Mouse (Mus musculus) CH12.LX (cell line): Measurements from ENCODE around the gene Srsf2. TPM values are rescaled to one million over a fixed set of nuclear protein-coding genes. Genes with fewer than 3 reads are reported as not detected.

ENCODE experiments used
- DNase-seq: peaks from one replicate; pipeline ENCODE4 v3.0.0-alpha.2; 2013; ENCODE audit errors: extremely low read depth
- H3K27ac ChIP-seq: 2 replicates; pipeline ENCODE4 v1.5.1; 2012; ENCODE audit warnings: low read depth, mild to moderate bottlenecking, control low read depth, moderate library complexity; ENCODE audit not compliant: insufficient read depth
- H3K27me3 ChIP-seq: replicated peaks from 2 replicates; pipeline ENCODE3; 2012; ENCODE audit warnings: inconsistent platforms
- H3K36me3 ChIP-seq, 2 experiments: replicated peaks in 1 of 2; 2 replicates each; pipeline versions ENCODE3 to v1.6.1; 2012; ENCODE audit warnings: inconsistent platforms in 1 of 2, low read length in 1 of 2, mild to moderate bottlenecking in 1 of 2, mixed read lengths in 1 of 2, moderate library complexity in 1 of 2; ENCODE audit not compliant: control insufficient read depth in 1 of 2, insufficient read depth in 1 of 2
- H3K4me1 ChIP-seq, 2 experiments: 2 replicates each; pipeline ENCODE4 v1.6.1; 2012; ENCODE audit warnings: inconsistent platforms in 1 of 2, moderate library complexity in 1 of 2; ENCODE audit not compliant: insufficient read depth in 2 of 2, control insufficient read depth in 1 of 2
- H3K4me2 ChIP-seq: 2 replicates; pipeline ENCODE4 v1.6.1; 2012; ENCODE audit warnings: low read depth, mild to moderate bottlenecking, control low read depth; ENCODE audit not compliant: poor library complexity, insufficient read depth, severe bottlenecking
- H3K4me3 ChIP-seq, 3 experiments: fragments of 150-350 bp in 1 of 3; sonication (generic) in 1 of 3; replicated peaks in 1 of 3; 2 replicates each; pipeline versions ENCODE3 to v1.5.1; 2011 to 2012; ENCODE audit warnings: low read depth in 2 of 3, low read length in 2 of 3, mild to moderate bottlenecking in 2 of 3, moderate library complexity in 2 of 3, control low read depth in 1 of 3, improper control_type of control experiment in 1 of 3, inconsistent platforms in 1 of 3, mixed read lengths in 1 of 3; ENCODE audit not compliant: poor library complexity in 1 of 3
- H3K79me2 ChIP-seq: replicated peaks from 2 replicates; pipeline ENCODE4 v1.6.1; 2012; ENCODE audit warnings: mild to moderate bottlenecking, moderate library complexity; ENCODE audit not compliant: control insufficient read depth, poor library complexity, insufficient read depth, severe bottlenecking; ENCODE audit errors: extremely low read depth
- H3K9ac ChIP-seq: 2 replicates; pipeline ENCODE4 v1.6.1; 2012; ENCODE audit warnings: low read depth, mild to moderate bottlenecking, control low read depth, moderate library complexity; ENCODE audit not compliant: insufficient read depth
- H3K9me3 ChIP-seq: replicated peaks from 2 replicates; pipeline ENCODE3; 2012; ENCODE audit warnings: low read length, inconsistent platforms, mixed read lengths
- BHLHE40 ChIP-seq: IDR thresholded peaks from 2 replicates; pipeline ENCODE4 v1.6.1; 2011; ENCODE audit warnings: mild to moderate bottlenecking, low read depth, low read length, improper control_type of control experiment
- CTCF ChIP-seq, 2 experiments: IDR thresholded peaks in 1 of 2; conservative IDR thresholded peaks in 1 of 2; 2 replicates each; pipeline ENCODE4 v1.5.1; 2011 to 2012; ENCODE audit warnings: low read depth in 2 of 2, low read length in 2 of 2, improper control_type of control experiment in 1 of 2, inconsistent platforms in 1 of 2, mild to moderate bottlenecking in 1 of 2, moderate library complexity in 1 of 2
- ELF1 ChIP-seq: IDR thresholded peaks from 2 replicates; pipeline ENCODE4 v1.6.1; 2014; ENCODE audit warnings: low read depth, mild to moderate bottlenecking, inconsistent platforms, low read length, improper control_type of control experiment
- GABPA ChIP-seq: IDR thresholded peaks from 2 replicates; pipeline ENCODE4 v1.6.1; 2012; ENCODE audit warnings: low read depth, low read length, improper control_type of control experiment, inconsistent platforms; ENCODE audit not compliant: insufficient replicate concordance
- HCFC1 ChIP-seq: IDR thresholded peaks from 2 replicates; pipeline ENCODE4 v1.6.1; 2012; ENCODE audit warnings: low read depth, mild to moderate bottlenecking, inconsistent platforms, low read length, improper control_type of control experiment
- JUN ChIP-seq: IDR thresholded peaks from 2 replicates; pipeline ENCODE4 v1.6.1; 2011; ENCODE audit warnings: low read depth, mild to moderate bottlenecking, low read length, improper control_type of control experiment, moderate library complexity; ENCODE audit not compliant: insufficient read depth
- JUND ChIP-seq: conservative IDR thresholded peaks from 2 replicates; pipeline ENCODE4 v1.6.1; 2011; ENCODE audit warnings: low read depth, low read length, improper control_type of control experiment
- MAFK ChIP-seq: IDR thresholded peaks from 2 replicates; pipeline ENCODE4 v1.6.1; 2011; ENCODE audit warnings: low read length, improper control_type of control experiment; ENCODE audit not compliant: insufficient replicate concordance
- MAX ChIP-seq: IDR thresholded peaks from 2 replicates; pipeline ENCODE4 v1.6.1; 2011; ENCODE audit warnings: low read length, improper control_type of control experiment
- MAZ ChIP-seq: IDR thresholded peaks from 2 replicates; pipeline ENCODE4 v1.6.1; 2012; ENCODE audit warnings: low read depth, mild to moderate bottlenecking, inconsistent platforms, low read length, improper control_type of control experiment, moderate library complexity
- MEF2A ChIP-seq: IDR thresholded peaks from 2 replicates; pipeline ENCODE4 v1.6.1; 2014; ENCODE audit warnings: low read depth, mild to moderate bottlenecking, inconsistent platforms, low read length, improper control_type of control experiment, borderline replicate concordance
- MXI1 ChIP-seq: IDR thresholded peaks from 2 replicates; pipeline ENCODE4 v1.6.1; 2011; ENCODE audit warnings: mild to moderate bottlenecking, low read depth, low read length, improper control_type of control experiment
- NELFE ChIP-seq: IDR thresholded peaks from 2 replicates; pipeline ENCODE4 v1.6.1; 2011; ENCODE audit warnings: low read depth, low read length, improper control_type of control experiment
- NRF1 ChIP-seq: IDR thresholded peaks from 2 replicates; pipeline ENCODE4 v1.6.1; 2014; ENCODE audit warnings: low read depth, mild to moderate bottlenecking, inconsistent platforms, low read length, improper control_type of control experiment, moderate library complexity
- PAX5 ChIP-seq: IDR thresholded peaks from 2 replicates; pipeline ENCODE4 v1.6.1; 2012; ENCODE audit warnings: low read length, inconsistent platforms, mixed read lengths
- SIN3A ChIP-seq: IDR thresholded peaks from 2 replicates; pipeline ENCODE4 v1.6.1; 2012; ENCODE audit warnings: low read length, improper control_type of control experiment, inconsistent platforms
- UBTF ChIP-seq: IDR thresholded peaks from 2 replicates; pipeline ENCODE4 v1.6.1; 2012; ENCODE audit warnings: low read depth, mild to moderate bottlenecking, inconsistent platforms, low read length, improper control_type of control experiment, moderate library complexity
- USF2 ChIP-seq: conservative IDR thresholded peaks from 2 replicates; pipeline ENCODE4 v1.6.1; 2011; ENCODE audit warnings: low read depth, low read length, improper control_type of control experiment
- ZC3H11A ChIP-seq: IDR thresholded peaks from 2 replicates; pipeline ENCODE4 v1.6.1; 2012; ENCODE audit warnings: low read depth, mild to moderate bottlenecking, inconsistent platforms, low read length, improper control_type of control experiment
- dilution Hi-C: fragments of 300-500 bp; cut with MboI; formaldehyde crosslinking; loops from 2 replicates; pipeline ENCODE4 v1.14.3; 2020; ENCODE audit warnings: low sequenced_read_pairs; ENCODE audit not compliant: extremely low pct_unique_long_range_greater_than_20kb, extremely low pct_ligation_motif_present
- in situ Hi-C: fragments of 300-500 bp; cut with MboI; formaldehyde crosslinking; loops from 3 replicates; pipeline ENCODE4 v1.14.3; 2019; ENCODE audit warnings: low sequenced_read_pairs, low pct_ligation_motif_present, low pct_unique_long_range_greater_than_20kb, mixed read lengths
- polyA plus RNA-seq: library from polyadenylated mRNA; unstranded; fragments of >175 nt; gene quantifications from 2 replicates; pipeline ENCODE4 v1.2.1, GENCODE M21; 2012; ENCODE audit warnings: low read depth; ENCODE audit not compliant: insufficient read length
- total RNA-seq, 2 experiments: library from RNA; depleted of rRNA; stranded (reverse); fragments of 300-350 nt in 1 of 2; fragments of >200 nt in 1 of 2; gene quantifications; 2 replicates each; pipeline ENCODE4 v1.2.3; 2012 to 2014

The Srsf2 gene
- total and polyA plus RNA-seq, 3 experiments: 298 to 1,224 (median 471) TPM

- no peak overlapping the region for H3K4me3 ChIP-seq
- no peak for TF ChIP-seq USF2
- no peak for TF ChIP-seq MXI1
- TF ChIP-seq JUND: no peak
- no peak for TF ChIP-seq MAZ
- no peak for TF ChIP-seq MAFK
- no peak for TF ChIP-seq JUN
- no peak for TF ChIP-seq NELFE
- TF ChIP-seq MEF2A: no peak
- no peak for TF ChIP-seq SIN3A
- no peak for TF ChIP-seq PAX5
- TF ChIP-seq CTCF (conservative IDR thresholded peaks at IDR 0.05 in 1 of 2, IDR thresholded peaks at IDR 0.05 in 1 of 2; ENCODE audit: low read depth in 2 of 2, low read length in 2 of 2): no peak
- TF ChIP-seq BHLHE40: no peak
- no peak for TF ChIP-seq MAX
- TF ChIP-seq GABPA: no peak
- TF ChIP-seq ZC3H11A: no peak
- TF ChIP-seq HCFC1: no peak
- no peak for TF ChIP-seq ELF1
- TF ChIP-seq NRF1: no peak
- H3K9me3 ChIP-seq: peaks cover 2% of the 10 kb centered on the region
- H3K36me3 ChIP-seq: no peaks in the 10 kb centered on the region
- no peak overlapping the region for H3K27ac ChIP-seq
- no peaks in the 10 kb centered on the region for H3K79me2 ChIP-seq
- H3K4me1 ChIP-seq: peaks cover 4 to 16% of the 10 kb centered on the region in 2 experiments; a peak in 2 of 4 replicates
- H3K27me3 ChIP-seq: peaks cover 24% of the 10 kb centered on the region
- in situ Hi-C loops: no loop called here
- H3K4me2 ChIP-seq: no peak overlapping the region
- DNase-seq: no peak
- dilution Hi-C loops: no loop called here
- no peak overlapping the region for H3K9ac ChIP-seq
Observed at GRCm38 (mm10) chr11:116895402-116895801, 42.5 kb upstream of the Srsf2 start.

- Histone ChIP-seq H3K4me3 (no peak overlapping the region), H3K27ac (no peak overlapping the region), H3K36me3 (no peaks in the 10 kb centered on the region), H3K9me3 (peaks cover 2% of the 10 kb centered on the region), H3K79me2 (no peaks in the 10 kb centered on the region), H3K4me2 (no peak overlapping the region), H3K4me1 (peaks cover 4 to 12% of the 10 kb centered on the region in 2 experiments; a peak in 2 of 4 replicates), H3K27me3 (peaks cover 40% of the 10 kb centered on the region), H3K9ac (no peak overlapping the region)
- TF ChIP-seq JUN (no peak), MAFK (peak; percentile 68; the same call in 1 of the 2 replicates), SIN3A (no peak), UBTF (no peak)
- no peak for DNase-seq
- in situ Hi-C loops: no loop called here
- dilution Hi-C loops: no loop called here
Observed at GRCm38 (mm10) chr11:116893532-116894442, 40.9 kb upstream of the Srsf2 start.
